Mouse (Mus musculus) A20 (cell line): ENCODE data around the gene AU040320.
A peak's percentile ranks its signal among the peaks of the same experiment; 100 is the strongest.

Experiments used
- DNase-seq: peaks from one replicate; pipeline ENCODE4 v3.0.0-alpha.2; 2011; ENCODE audit warnings: low read depth, low spot score

Gene AU040320

GRCm38 (mm10) chr4:126750046-126750683 is 3.2 kb upstream of the AU040320 start:
- DNase-seq, result no peak

GRCm38 (mm10) chr4:126750863-126751555 is 2.3 kb upstream of the AU040320 start:
- no peak for DNase-seq

- DNase-seq, result no peak
Measured at GRCm38 (mm10) chr4:126751556-126752023, 1.8 kb upstream of the AU040320 start.

DNA sequence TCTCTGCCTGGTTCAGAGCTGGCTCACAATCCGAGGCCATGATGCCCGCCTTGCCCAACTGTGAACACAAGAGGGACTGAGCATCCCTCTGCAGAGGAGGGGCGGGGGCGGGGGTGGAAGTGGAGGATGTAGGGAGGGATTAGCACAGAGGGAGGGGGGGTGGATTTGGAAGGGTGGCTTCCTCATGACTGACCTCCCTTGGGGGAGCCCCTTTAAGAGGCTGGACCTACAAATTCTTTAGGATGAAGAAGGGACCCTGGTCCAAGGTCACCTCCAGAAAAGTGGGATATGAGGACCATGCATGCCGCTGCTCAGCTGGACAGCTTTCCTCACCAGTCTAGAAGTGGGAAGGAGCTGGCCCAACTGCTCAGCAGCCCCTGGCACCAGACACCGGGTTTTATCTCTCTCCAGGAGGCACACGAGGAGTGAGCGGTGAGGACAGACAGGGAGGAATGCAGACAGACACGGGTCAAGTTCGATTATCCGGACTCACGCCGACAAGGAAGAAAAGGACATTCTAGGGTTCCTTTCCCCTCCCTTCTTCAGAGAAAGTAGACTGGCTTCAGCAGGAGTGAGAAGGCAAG is 1.2 kb upstream of the AU040320 start:
- DNase-seq, result no peak

GRCm38 (mm10) chr4:126752608-126753141 is 669 bp upstream of the AU040320 start:
- DNase-seq, result no peak

GRCm38 (mm10) chr4:126754231-126754611 is 877 bp downstream of the AU040320 start:
- no peak for DNase-seq

GRCm38 (mm10) chr4:126754736-126755374 is 1.5 kb downstream of the AU040320 start:
- DNase-seq, result no peak

DNA sequence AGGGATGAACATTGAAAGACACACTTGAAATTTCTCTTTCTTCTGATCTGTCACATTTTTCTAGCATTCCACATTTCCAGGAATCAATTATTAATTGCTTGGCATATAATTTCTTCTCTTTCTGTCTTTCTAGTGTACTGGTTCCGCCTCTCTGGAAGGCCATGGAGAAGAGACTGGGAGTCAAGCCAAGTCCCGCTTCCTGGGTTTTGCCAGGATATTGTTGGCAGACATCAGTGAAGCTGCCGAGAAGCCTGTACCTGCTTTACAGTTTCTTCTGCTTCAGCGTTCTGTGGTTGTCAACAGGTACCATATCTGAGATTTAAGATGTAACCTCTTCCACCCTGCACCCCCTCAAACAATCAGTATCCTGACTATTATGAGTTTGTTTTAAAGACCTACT is 3.4 kb downstream of the AU040320 start:
- no peak for DNase-seq

GRCm38 (mm10) chr4:126758299-126758698 is 5.0 kb downstream of the AU040320 start:
- no peak for DNase-seq

- peak; percentile 52 for DNase-seq
Measured at GRCm38 (mm10) chr4:126759435-126759834, 6.1 kb downstream of the AU040320 start.

- DNase-seq, result no peak
Measured at GRCm38 (mm10) chr4:126762586-126763359, 9.4 kb downstream of the AU040320 start.

DNA sequence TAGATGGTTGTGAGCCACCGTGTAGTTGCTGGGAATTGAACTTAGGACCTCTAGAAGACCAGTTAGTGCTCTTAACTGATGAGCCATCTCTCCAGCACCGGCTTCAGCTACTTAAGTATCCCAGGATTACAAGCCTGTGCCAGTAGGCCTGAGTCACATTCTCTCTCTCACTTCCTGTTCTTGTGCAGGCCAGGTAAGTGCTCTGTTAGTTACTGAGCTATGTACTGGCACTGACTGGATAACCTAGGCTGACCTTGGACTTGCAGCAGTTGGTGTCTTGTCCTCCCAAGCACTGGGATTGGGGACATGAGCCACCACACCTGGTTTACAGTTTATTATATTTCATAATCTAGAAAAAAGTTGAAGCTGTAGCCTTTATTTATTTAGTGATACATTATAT is 10.1 kb downstream of the AU040320 start:
- no peak for DNase-seq

GRCm38 (mm10) chr4:126769800-126770563 is 16.6 kb downstream of the AU040320 start:
- no peak for DNase-seq

DNA sequence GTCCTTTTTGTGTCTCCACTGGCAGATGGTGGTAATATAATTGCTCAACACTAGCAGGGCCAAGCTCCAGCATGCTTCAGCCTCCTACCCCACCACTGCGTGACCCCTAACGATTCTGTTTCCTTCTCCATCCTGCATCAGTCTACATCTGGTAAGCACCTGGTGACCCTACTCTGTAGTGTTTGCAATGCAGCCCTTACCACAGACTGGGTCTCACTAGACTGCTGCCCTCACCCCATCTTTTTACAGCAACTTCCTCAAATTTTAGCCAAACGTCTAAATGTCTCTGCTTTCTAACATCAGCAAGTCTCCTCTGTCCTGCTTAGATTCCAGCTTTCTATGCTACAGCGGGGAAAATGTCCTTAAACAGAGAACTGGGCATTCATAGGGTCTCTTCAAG is 17.5 kb downstream of the AU040320 start:
- DNase-seq, result peak; percentile 11

DNA sequence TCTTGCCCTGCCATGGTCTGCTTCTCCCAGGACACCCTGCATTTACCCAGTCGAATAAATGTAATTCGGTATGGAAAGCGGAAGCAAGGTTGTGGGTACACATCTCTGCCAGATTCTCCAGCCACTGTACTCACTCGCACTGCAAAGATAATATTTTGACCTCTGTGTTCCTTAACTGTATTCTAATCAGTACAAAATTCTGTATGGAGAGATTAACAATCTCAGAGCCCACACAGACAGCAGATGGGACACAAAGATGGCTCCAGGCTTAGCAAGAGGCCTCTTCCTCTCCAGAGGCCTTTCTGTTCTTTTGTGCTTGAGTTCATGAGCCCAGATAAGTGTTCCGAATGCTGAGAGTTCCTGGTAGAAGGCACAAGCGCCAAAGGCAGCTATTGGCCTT is 20.5 kb downstream of the AU040320 start:
- DNase-seq, result no peak

DNA sequence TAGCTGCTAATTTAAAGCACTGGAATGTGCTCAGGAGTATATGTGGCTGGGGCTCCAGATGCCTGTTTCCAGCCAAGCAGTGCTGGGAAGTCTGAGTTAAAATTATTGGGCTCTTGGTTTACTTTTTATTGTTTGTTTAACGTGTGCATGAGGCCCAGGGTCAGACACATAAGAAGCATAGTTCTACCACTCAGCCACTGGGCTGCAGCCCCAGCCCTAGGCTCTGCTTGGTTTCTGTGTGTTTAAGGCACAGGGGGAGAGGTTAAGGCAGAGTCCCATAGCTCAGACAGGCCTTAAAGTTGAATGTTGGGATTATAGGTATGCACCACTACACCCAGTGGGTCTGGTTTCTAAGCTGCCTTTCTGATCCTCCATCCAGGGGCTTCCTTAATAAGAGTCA is 21.8 kb downstream of the AU040320 start:
- DNase-seq, result no peak

- DNase-seq, result no peak
Measured at GRCm38 (mm10) chr4:126779148-126779581, 25.8 kb downstream of the AU040320 start.

DNA sequence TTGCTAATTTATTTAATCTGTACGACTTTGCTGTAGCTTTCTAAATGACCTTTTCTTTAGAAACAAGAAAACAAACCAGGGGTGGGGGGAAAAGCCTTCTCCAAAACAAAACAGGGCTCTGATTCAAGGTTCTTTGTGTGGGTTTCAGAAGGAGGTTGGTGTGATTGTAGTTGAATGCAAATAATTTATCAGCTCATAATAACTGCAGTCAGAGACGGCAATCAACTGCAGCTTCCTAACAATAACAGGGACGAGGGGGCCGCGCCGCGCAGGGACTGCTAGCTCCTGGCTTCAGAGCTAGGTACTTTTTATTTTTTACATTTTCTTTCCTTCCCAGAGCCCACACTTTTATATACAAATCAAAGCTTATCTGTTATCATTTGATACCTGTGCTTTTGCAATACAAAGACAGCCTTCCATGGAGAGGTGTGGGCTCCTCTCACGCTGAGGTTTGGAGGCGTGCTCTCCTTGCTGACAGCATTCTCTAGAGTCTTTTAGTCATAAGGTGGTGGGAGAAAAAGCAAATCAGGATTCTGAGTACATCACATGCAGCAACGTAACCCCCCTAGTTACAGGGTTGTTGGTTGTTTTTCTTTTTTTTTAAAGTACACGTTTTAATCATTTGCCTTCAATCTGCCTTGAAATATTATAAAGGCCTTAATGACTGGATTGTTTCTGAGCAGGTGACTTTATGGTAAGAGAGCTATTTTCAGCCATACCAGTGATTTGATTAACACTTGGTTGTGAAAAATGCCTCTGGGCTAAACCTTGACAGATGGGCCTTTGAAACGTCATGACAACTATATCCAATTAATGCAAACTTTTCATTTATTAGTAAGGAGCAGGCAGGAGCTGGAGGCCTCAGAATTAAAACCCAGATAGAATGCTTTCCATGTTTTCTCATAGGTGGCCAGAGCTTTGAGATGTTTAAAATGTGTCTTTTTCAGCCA is 26.8 kb downstream of the AU040320 start:
- no peak for DNase-seq

DNA sequence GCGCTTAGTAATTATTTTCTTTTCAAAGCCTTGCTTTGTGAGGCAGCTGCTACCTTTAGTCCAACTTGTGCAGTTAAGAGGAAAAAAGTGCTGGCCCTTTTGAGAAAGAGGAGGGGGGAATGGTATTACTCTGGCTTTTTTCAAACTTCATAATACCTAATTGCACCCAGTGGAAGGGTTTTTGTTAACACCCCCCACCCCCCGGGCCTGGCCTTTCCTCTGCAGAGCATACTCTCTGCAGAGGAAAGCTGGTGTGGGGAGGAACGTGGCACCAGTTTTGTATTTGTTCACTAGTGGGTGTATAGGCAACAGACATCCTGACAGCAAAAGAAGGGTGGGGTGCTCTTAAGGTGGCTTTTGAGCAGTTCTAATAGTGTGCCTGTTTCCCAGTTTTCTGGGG is 28.5 kb downstream of the AU040320 start:
- DNase-seq, result no peak
